Mouse (Mus musculus) brain, adult 2 months (tissue): ENCODE measurements at regions not wholly inside any gene's neighbourhood (a gene's known extent, or its start where the extent isn't known, plus 50 kb on each side); places are given as distances from the start of the nearest gene placed in this dataset.
A peak's percentile ranks its signal among the peaks of the same experiment; 100 is the strongest.
"Not testable (repeated sequence)": the region's sequence is repeated elsewhere in the genome, so short reads cannot be mapped to it uniquely, and the experiment has no call there.

Experiments
- DNase-seq: peaks from one replicate; pipeline ENCODE4 v3.0.0; 2011; ENCODE audit warnings: low read depth, low spot score

DNA sequence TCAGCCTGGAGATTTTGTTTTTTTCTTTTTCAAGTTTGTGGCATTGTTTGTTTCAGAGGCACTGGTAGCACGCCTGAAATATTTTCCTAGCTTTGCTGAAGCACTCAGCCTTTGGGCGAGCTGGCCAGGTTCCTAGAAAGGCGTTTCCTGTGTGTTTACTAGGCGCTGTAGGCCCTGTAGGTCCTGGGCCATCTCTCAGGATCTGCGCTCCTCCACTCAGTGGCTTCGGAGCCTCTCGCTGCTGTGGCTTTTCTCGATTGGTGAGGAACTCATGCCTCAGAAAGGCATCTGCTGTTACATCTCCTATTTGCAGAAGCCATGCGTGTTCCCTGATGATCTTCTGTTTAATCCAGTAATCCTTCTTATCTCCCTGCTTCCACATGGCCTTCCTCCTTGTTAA lies 188.0 kb upstream of the Plcz1 start:
- DNase-seq, result peak; percentile 30

DNA sequence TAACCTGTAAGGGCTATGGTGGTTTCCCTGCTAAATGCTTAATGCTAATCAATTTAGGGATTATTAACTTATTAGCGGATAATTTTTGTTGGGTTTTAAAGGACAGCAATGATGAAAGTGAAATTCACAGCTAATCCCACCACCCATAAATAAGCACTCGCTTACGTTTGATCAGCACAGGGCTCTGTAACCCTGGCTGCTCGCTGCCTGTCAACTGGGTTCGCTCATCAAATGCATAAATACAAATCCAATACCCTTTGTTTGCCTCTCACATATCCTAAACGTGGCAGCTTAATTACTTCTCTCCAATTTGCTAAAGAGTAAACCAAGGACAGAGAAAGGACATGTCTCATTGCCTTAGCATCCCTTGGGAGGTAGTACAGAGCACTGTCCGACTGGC lies 187.5 kb upstream of the Plcz1 start:
- no peak for DNase-seq

DNA sequence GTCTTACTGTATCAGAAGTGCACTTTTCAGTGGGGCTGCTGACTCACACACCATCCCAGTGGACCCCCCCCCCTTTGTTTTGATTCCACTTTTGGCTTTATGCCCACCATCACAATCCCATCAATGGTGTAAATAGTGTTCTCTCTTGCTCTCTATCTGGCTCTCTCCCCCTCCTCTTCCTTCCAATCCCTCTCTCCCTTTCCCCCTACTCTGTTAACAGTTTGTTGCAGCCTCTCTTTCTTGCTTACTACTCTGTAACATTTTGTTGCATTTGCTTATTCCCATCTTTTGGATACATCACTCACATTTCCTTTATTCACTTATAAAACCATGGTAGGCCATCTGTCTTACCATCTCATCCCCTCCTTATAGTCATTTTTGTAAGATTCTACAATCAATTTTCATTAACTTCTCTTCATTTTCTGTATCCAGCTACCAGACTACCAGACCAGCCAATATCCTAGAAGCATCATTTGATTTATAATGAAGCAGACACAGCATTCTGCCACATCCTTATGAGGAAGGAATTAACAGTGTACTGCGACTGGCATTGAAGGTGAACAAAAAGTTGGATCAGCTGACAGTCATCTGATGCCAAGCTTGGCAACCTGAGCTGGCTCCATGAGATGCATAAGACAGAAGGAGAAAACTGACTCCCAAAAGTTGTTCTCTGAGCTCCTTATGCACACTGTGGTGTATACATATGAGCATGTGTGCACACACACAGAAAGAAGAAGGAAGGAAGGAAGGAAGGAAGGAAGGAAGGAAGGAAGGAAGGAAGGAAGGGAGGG lies 181.5 kb upstream of the Plcz1 start:
- peak; percentile 24 for DNase-seq

DNA sequence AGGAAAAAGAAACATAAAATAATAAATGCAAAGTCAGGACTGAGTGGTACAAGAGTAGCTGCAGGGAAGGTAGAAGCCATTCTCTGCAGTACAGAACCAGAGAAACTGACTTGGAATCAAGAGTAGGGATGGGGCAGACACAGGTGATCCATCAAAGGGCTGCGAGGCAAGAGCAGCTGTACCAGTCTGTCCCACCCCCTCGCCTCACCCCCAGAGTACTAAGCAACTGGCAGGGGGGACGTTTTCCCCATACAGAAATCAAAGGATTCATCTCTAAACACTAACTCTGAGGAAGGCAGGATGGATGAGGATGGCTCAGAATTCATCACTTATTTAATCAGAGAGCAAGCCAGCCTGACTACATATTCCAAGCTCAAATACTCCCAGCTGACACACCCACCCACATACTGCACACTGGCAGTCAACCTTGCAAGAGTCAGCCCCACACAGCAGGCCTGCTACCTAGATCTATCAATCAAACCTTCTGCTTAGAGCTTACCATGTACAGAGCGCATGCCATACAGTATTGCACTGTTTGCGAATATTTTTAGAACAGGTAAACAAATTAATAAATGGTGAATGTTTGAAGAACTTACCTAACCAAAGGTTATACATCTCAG lies 180.5 kb upstream of the Plcz1 start:
- peak; percentile 69 for DNase-seq

DNA sequence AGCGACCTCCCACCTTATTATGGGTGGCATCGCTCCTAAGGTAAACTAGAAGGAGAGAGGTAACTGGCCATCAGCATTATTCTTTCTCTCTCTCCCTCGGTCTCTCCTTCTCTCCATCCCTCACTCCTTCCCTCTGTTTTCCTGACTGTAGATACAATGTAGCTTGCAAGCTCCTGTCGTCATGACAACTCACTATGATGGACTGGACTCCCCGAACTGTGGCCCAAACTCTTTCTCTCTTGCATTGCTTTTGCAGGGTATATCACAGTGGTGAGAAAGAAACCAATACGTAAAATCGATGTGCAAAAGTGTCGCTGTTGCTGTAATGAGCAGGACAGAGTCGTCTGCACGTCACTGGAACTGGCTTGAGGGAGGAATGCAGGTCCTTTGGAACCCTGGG lies 177.5 kb upstream of the Plcz1 start:
- no peak for DNase-seq

DNA sequence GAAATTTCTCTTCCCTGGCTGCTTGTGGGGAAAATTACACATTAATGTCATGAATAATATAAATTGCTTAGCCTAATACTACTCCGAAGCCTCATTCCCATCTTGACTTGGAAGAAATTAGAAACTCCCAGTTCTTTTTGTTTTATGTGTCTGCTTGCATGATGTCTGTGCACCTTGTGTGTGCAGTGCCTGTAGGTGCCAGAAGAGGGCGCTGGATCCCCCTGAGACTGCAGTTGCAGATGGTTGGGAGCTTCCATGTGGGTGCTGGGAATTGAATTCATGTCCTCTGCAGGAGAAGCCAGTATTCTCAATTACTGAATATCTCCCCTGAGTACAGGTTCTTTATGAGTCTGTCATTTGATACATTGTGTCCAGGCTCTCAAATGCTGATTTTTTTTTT lies 171.1 kb upstream of the Plcz1 start:
- DNase-seq, result no peak

DNA sequence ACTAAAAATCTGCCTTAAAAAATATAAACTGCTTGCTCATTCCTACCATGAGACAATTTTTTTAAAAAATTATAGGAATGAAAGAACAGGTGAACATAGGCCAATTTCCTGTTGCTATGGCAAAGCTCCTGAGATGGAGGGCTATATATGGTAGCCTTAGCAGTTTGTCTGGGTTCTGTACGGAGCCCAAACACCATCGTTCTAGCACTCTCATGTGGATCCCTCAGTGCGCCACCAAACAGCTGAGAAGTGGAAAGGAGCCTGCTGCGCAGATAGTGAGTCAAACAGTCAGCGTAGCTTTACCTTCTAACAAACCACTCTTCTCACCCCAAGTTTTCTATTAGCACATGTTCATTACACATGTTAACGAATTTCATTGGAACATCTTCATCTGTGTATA lies 168.9 kb upstream of the Plcz1 start:
- DNase-seq, result peak; percentile 54

DNA sequence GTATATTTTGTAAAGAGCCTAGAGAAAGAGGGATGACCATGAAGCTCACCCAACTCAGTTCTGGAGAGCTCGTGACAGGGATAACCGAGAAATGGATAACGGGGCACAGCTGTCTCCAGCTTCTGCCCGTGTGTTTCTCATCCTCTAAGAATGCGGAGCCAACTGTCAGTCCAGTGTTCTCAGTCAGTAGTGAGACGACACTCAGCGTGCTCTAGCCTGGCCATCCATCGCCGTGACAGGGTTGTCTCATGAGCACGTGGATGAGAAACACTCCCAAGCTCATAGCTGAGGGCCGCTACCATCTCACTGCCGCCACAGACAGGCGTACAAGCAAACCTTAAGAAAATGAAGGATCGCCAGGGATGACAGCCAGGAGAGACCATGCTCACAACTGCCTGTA lies 167.8 kb upstream of the Plcz1 start:
- no peak for DNase-seq

DNA sequence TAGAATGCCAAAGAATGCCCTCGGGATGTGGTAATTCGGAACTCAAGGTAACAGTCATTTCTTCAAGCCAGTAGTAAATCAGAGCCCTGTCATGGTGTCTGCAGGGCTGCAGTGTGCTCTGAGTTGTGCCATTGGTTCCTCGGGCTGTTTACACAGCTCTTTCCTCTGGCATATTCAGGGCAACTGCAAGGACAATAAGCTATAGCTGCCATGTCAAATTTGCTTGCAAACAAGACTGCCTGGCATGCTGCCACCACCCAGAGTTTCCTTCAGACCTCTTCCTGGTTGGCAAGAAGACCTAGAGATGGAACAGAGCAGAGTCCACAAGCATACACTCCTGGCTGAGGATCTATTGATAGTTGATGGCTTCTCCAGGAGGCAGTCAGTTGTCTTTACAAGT lies 167.1 kb upstream of the Plcz1 start:
- DNase-seq, result peak; percentile 34

DNA sequence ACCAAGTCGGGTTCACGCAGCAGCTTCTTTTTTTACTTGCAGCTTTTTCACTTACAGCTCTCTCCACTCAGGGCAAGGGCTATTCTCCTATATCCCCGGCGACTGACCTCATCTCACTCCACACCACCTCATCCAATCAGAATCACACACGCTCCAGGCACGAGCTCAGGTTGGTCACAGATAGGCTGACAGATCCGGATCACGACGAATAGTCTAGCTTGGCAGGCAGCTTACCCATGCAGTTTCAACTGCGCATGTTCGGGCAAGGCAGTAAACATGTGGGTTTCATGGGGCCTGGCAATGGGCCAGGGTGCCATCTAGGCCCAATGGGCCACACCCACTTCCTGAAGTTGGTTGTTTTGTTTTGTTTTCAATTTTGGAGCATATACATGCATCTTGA lies 165.4 kb upstream of the Plcz1 start:
- not testable (repeated sequence) for DNase-seq

DNA sequence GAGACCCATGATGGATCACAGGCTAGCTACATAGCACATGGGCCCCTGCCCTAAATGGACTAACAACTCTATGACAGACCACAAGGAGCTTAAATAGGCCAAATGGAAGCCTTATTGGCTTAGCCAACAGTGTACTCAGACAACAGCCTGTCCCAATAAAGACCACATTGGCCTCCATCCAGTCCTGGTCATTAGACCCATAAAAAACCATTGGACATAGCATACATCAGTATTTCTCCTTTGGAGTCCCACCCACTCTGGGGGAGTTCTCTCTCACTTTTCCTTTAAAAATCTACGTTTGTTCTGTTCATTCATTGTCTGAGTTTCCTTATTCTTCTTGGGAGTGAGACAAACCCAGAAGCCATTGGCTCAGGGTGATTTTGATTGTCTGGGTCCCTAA lies 160.1 kb upstream of the Plcz1 start:
- DNase-seq, result no peak

DNA sequence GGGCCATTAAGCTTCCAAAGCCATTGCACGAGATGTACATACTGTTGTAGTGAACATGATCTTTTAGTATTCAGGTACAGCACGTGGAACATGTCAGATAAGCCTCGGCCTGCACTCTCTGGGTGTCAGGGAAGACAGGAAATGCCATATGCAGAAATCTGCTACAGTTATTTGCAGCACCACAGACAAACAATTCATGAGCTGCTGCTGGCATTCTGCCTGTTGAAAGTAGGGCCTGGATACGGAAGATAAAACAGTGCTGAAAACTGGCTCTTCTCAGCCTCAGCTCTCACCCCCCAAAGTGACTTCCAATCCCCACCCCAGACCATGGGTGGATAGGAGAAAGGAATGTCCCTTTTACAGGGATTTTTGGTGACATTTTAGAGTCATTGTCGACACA lies 159.1 kb upstream of the Plcz1 start:
- DNase-seq, result peak; percentile 13

DNA sequence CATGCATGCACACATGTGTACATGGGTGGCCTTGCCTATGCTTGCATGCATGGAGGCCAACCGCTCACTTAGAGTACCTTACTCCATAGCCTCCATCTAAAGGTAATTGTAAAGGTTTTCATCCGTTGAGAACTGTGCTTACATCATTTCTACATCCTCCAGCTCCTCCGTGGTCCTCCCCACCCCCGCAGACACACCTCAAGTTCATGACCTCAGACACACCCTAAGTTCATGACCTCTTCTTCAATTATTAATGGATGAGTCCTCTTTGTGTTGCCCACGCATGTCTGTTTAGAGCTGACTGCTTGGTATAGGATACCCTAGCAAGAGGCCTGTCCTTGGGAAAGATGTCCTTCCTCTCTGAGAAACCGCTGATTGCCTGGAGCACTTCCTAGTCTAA lies 156.8 kb upstream of the Plcz1 start:
- DNase-seq, result no peak

DNA sequence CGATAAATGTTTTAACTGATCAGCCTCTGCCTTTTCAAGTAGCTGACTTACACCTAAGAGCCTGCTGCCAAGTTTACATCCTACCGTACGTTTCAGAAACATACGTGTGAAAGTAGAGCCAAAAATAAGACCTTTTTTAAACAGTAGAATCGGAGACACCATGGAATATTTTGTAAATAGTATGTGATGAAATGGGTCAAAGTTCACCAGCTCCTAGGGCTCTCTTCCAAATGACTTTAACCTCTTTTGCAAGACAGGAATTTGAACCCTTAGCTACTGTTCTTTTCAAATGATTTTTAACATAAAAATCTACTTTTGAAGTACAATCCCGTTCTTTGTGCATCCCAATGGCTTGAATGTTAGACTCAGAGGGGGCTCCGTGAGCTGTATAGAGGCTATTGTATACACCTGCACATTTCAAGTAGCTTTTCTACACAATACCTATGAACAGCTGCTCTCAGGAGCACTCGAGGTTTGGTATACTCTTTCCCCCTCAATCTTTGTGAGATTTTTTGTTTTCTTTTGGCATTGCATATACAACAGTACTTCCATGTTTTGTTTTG lies 155.9 kb upstream of the Plcz1 start:
- no peak for DNase-seq

DNA sequence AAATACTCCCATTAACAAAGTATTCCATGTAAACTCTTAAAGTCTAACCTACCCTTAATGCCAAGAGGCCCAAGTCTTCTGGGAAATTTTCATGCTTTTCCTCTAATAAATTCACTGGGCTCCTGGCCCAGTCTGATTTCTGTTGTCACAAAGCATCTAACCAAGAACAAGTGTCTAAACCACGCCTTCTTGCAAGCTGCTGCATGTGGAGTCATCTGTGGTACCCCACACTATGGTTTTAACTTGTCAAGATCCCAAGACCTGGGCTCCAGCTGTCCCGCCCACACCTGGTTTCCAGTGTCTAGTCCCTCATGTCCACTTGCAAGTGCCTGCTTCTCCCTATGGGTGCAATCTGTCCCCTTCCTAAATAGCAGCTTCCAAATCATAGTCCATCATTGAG lies 153.0 kb upstream of the Plcz1 start:
- peak; percentile 66 for DNase-seq

DNA sequence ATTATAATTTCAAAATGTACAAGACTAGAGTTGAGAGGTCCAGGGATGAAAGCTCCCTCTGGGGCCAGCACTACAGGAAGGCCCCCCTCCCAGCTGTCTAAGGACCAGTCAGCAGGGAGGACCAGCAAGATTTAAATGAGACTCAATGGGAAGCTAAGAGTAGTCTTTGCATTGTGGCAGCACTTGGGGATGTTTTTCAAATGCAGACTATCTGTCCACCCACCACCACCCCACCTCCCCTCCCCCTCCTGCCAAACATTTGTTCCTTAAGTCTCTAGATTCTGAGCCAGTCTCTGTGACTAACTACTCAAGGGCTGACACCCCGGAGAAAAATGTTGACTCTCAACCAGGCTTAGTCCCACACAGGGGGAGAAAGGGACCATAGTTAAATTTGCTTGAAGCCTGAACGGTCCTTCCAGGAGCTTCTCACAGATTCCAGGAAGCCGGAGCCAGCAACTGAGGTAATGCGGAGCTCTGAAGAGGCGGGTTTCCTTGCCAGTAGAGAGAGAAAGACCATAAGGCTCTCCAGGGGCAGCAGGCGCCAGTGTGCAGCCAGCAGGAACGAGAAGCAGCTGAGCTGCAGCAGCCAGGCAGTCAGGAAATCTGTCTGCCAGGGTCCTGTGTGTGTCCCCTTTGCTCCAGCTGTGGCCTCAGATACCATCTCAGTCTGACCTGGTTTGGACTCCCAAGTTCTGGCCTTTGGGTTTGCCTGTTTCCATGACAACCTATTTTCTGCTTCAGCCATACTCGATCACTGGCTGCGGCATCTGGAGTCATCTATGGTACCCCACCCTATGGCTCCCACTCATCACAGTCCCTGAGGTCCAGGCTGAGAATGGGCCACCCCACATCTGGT lies 152.1 kb upstream of the Plcz1 start:
- DNase-seq, result peak; percentile 58

DNA sequence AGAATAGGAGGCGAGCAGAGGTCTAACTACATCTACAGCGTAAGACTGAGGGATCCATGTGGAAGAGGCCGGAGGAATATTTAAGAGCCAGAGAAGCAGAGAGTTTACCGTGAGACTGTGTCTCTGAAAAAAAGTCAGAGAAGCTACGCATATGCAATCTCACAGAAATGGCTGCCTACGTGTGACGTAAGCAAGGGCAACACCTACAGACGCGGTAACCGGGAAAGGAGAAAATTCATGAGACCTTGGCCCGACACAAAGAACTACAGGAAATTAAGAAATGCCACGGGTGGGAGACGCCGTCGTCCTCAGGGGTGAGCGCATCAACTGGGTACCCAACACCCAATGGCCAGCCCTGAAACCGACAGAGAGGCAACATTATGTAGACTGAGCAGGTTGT lies 151.3 kb upstream of the Plcz1 start:
- no peak for DNase-seq

DNA sequence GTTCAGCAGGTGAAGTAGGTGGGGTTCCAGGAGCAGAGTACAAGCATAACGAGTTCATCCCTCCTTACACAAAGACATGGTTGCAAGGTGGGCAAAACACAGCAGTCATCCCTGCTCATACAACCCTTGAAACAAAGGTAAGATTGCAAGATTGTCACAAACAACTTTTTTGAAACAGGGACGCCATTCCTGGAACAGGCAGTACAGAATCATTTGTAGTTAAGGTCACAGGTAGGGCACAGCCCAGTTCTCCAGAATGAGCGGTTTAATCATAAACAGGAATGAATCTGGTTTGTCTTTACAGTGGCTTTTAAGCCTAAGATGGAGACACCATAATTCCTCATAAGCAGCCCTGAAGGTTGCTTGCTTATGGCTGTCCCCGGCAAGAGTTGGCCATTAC lies 150.1 kb upstream of the Plcz1 start:
- no peak for DNase-seq

DNA sequence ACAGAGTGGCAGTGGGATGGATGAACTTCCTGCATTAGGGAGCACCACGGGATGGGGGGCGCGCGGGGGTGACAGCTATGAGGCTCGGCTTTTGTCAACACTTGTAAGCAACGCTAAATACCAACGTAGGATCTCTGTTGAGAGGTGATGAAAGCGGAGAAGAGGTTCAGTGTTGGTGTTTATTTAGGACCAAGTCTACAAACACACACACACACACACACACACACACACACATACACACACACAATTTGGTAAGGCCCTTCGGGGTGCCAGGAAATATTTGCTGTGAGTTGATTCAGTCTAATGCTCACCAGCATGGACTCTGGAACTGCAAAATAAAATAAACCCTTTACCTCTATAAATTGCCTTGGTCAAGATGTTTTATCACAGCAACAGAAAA lies 148.3 kb upstream of the Plcz1 start:
- no peak for DNase-seq

DNA sequence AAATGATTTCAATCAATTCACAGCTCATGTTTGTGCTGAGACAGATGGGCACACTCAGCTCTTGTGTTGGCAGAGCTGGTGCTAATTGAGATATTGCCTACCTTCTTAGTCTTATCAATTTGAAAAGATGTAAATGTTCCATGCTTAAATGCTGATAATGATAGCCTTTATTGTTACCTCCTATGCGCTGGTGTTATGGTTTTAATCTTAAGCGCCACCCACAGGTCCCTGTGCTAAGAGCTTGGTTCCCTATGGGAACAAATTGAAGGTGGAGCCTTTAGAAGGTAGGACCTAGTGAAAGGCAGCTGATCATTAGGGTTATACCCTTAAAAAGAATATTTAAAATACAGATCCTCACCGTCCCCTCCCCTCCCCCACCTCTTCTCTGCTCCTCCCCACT lies 146.5 kb upstream of the Plcz1 start:
- DNase-seq, result peak; percentile 7

DNA sequence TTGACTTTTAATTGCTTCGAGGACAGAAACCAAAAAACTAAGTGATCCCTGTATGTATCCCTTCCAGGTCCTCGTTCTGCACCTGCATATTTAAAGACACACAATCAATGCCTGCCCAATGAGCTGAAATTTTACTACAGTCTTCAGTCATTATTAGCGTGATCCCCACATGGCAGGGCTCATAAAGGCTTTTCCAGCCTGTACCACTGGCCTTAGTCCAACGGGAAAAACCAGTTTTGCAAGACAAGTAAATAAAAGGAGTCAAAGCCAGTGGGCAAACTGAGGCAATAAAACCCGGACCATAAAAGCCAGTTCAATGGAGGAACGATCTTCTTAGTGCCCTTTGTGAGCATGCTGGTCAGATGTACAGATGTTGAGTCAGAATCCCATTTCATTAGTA lies 145.8 kb upstream of the Plcz1 start:
- DNase-seq, result no peak

DNA sequence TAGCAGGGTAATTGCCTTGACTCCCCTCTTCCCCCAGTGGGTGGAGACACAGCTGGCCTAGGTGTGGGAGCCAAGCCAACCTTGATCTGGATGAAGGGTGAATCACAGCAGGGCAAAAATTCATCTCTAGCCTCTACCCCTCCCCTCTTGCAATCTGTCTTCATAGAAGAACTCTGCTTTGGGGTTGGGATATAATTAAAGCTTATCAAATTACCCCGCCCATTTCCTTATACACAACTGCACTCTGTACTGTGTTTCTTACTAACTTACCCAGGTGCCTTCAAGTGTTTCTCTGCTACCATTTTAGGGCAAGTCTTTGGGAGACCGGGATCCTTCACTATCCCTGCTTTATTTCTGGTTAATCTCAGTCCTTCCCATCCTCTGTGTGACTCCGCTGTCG lies 138.7 kb upstream of the Plcz1 start:
- peak; percentile 38 for DNase-seq
